Mouse (Mus musculus): ENCODE data around the gene Herc2. TPM values are rescaled to one million over a fixed set of nuclear protein-coding genes. Genes with fewer than 3 reads are reported as not detected.

The Herc2 gene
- polyA plus RNA-seq, 1 experiment from 2014 or later = 21.0 TPM

GRCm38 (mm10) chr7:56235794-56236423, 185.9 kb downstream of the Herc2 start:
- H3K4me3 ChIP-seq = no peak overlapping the region
- 55% methylated on average over 5 of the region's 5 CpGs for WGBS
- peaks cover 28% of the 10 kb centered on the region for H3K36me3 ChIP-seq (replicated peaks)
- H3K27me3 ChIP-seq (replicated peaks; ENCODE audit: low read depth, poor library complexity, severe bottlenecking) = no peaks in the 10 kb centered on the region
- H3K4me1 ChIP-seq = 0 out of 2 replicates have a peak, but pooled peaks cover 7% of the 10 kb centered on the region
- DNase-seq (ENCODE audit: low spot score) = no peak
- H3K9me3 ChIP-seq = no peaks in the 10 kb centered on the region
- H3K27ac ChIP-seq (replicated peaks) = no peak overlapping the region

DNA sequence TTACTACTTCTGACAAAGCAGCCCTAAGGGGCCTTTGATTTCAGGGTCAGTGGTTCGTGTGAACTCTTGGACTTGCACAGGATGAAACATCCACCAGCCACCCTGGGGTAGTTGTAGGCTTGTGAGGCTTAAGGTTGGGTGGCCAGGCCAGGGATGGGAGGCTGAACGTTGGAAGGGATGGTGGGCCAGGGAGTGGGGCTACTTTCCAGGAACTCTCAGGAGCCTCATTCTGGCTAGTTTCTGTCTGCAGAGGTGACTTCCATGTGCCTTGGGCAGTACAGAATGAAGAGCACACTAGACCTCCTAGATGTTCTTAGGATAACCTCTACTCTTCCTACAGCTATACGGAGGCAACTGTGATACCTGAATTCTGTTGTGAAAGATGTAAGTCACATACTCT, 186.6 kb downstream of the Herc2 start:
- 80% methylated on average over 3 of the region's 3 CpGs for WGBS
- H3K4me1 ChIP-seq = peaks cover 13% of the 10 kb centered on the region

GRCm38 (mm10) chr7:56239543-56239942, 189.5 kb downstream of the Herc2 start, which contains the start of gene Oca2:
TSS of gene Oca2 (plus strand) at chr7:56239760.
- Histone ChIP-seq H3K27me3 (replicated peaks; ENCODE audit: low read depth, poor library complexity, severe bottlenecking) (no peaks in the 10 kb centered on the region), H3K27ac (replicated peaks) (no peak within 1 kb of the TSS), H3K9me3 (no peaks in the 10 kb centered on the region), H3K36me3 (replicated peaks) (no peaks in the 10 kb centered on the region), H3K4me3 (no peak within 1 kb of the TSS), H3K4me1 (peaks cover 23% of the 10 kb centered on the region)
- 45% methylated on average over 3 of the region's 3 CpGs for WGBS
- no peak for DNase-seq (ENCODE audit: low spot score)

More for the DNA sequence above, 186.6 kb downstream of the Herc2 start:
- no peak for DNase-seq (ENCODE audit: low spot score)
- Histone ChIP-seq H3K36me3 (replicated peaks) (peaks cover 22% of the 10 kb centered on the region), H3K9me3 (no peaks in the 10 kb centered on the region), H3K4me3 (no peak overlapping the region), H3K27ac (replicated peaks) (no peak overlapping the region), H3K27me3 (replicated peaks; ENCODE audit: low read depth, poor library complexity, severe bottlenecking) (no peaks in the 10 kb centered on the region)

- Histone ChIP-seq H3K9me3 (no peaks in the 10 kb centered on the region), H3K4me1 (0 out of 2 replicates have a peak, but pooled peaks cover 4% of the 10 kb centered on the region), H3K27me3 (replicated peaks; ENCODE audit: low read depth, poor library complexity, severe bottlenecking) (no peaks in the 10 kb centered on the region), H3K27ac (replicated peaks) (no peak overlapping the region), H3K4me3 (no peak overlapping the region), H3K36me3 (replicated peaks) (no peaks in the 10 kb centered on the region)
- 85% methylated on average over 10 of the region's 10 CpGs for WGBS
- no peak for DNase-seq (ENCODE audit: low spot score)
Measured at GRCm38 (mm10) chr7:56254568-56254967, 204.6 kb downstream of the Herc2 start.

DNA sequence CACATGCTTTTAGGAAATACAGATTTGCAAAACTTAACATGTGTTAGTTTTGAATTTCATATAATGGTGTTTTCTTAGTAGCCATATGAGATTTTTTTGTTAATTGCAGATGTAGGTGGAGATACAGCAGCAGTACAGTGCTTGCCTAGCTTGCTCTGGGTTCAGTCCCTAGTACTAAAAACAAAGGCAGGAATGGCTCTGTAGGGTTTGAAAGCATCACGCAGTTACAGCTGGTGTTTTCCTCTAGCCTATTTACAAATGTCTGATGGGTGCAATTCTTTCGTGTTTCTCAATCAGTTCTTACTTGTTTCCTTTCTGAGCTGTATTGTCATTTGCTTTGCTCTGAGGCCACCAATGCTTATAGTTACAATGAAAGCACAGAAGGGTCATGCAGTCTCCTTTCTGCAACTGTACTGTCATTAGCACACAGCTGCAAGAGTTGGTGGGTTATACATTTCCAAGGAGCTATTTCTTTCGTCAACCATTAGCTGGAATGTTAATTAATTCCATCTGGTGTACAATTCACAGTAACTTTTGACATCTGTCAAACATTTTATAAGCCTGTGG, 208.0 kb downstream of the Herc2 start:
- Histone ChIP-seq H3K4me1 (0 out of 2 replicates have a peak, but pooled peaks cover 4% of the 10 kb centered on the region), H3K36me3 (replicated peaks) (no peaks in the 10 kb centered on the region), H3K4me3 (no peak overlapping the region), H3K27me3 (replicated peaks; ENCODE audit: low read depth, poor library complexity, severe bottlenecking) (no peaks in the 10 kb centered on the region), H3K9me3 (no peaks in the 10 kb centered on the region), H3K27ac (replicated peaks) (no peak overlapping the region)
- WGBS = 54% methylated on average over 3 of the region's 3 CpGs
- DNase-seq (ENCODE audit: low spot score) = no peak

- 86% methylated on average over 2 of the region's 2 CpGs for WGBS
- no peaks in the 10 kb centered on the region for H3K9me3 ChIP-seq
- DNase-seq (ENCODE audit: low spot score) = no peak
Measured at GRCm38 (mm10) chr7:56277506-56277905, 227.5 kb downstream of the Herc2 start.

More at GRCm38 (mm10) chr7:56277506-56277905, 227.5 kb downstream of the Herc2 start:
- no peak overlapping the region for H3K27ac ChIP-seq (replicated peaks)
- H3K27me3 ChIP-seq (replicated peaks; ENCODE audit: low read depth, poor library complexity, severe bottlenecking) = no peaks in the 10 kb centered on the region
- H3K36me3 ChIP-seq (replicated peaks) = no peaks in the 10 kb centered on the region
- no peak overlapping the region for H3K4me3 ChIP-seq
- no peaks in the 10 kb centered on the region for H3K4me1 ChIP-seq

Other genes starting within 250 kb of the Herc2 start
- gene Cyfip1, start 208.5 kb upstream of the Herc2 start, polyA plus RNA-seq (2016; fragmentation: Nextera tagmentation; extraction: Ambion mirVana) = 110 and 111 TPM in 2 replicates
- gene Nipa2, start 87.7 kb upstream of the Herc2 start, polyA plus RNA-seq (2016; fragmentation: Nextera tagmentation; extraction: Ambion mirVana) = 42.8 and 44.9 TPM in 2 replicates
- gene Nipa1, start 30.2 kb upstream of the Herc2 start, polyA plus RNA-seq (2016; fragmentation: Nextera tagmentation; extraction: Ambion mirVana) = 7.4 and 7.5 TPM in 2 replicates
- 0.45 and 0.49 TPM in 2 replicates for gene Oca2, start 189.6 kb downstream of the Herc2 start, polyA plus RNA-seq (2016; fragmentation: Nextera tagmentation; extraction: Ambion mirVana)

Data from embryonic facial prominence, embryonic 10.5 days (tissue).